Mouse (Mus musculus): ENCODE results near the gene Sap18b.
"Not testable (repeated sequence)": the region's sequence is repeated elsewhere in the genome, so short reads cannot be mapped to it uniquely, and the experiment has no call there.

Gene Sap18b

GRCm38 (mm10) chr8:95822096-95822495, 3.0 kb upstream of the Sap18b start:
- no peak for DNase-seq (ENCODE audit: low spot score)

GRCm38 (mm10) chr8:95822699-95823098, 2.4 kb upstream of the Sap18b start:
- DNase-seq (ENCODE audit: low spot score): no peak

- DNase-seq (ENCODE audit: low spot score): no peak
Measured at GRCm38 (mm10) chr8:95830144-95830543, 5.0 kb downstream of the Sap18b start.

- peak; percentile 86 for DNase-seq (ENCODE audit: low spot score)
Measured at GRCm38 (mm10) chr8:95832603-95833434, 7.7 kb downstream of the Sap18b start.

GRCm38 (mm10) chr8:95833435-95833984, 8.4 kb downstream of the Sap18b start:
- DNase-seq (ENCODE audit: low spot score): peak; percentile 97

GRCm38 (mm10) chr8:95835891-95836290, 10.7 kb downstream of the Sap18b start:
- DNase-seq (ENCODE audit: low spot score): no peak

GRCm38 (mm10) chr8:95837266-95837665, 12.1 kb downstream of the Sap18b start:
- no peak for DNase-seq (ENCODE audit: low spot score)

GRCm38 (mm10) chr8:95839289-95839688, 14.1 kb downstream of the Sap18b start:
- DNase-seq (ENCODE audit: low spot score): no peak

GRCm38 (mm10) chr8:95841436-95841835, 16.3 kb downstream of the Sap18b start:
- DNase-seq (ENCODE audit: low spot score): no peak

GRCm38 (mm10) chr8:95843968-95844367, 18.8 kb downstream of the Sap18b start:
- no peak for DNase-seq (ENCODE audit: low spot score)

GRCm38 (mm10) chr8:95845026-95845425, 19.9 kb downstream of the Sap18b start:
- no peak for DNase-seq (ENCODE audit: low spot score)

- DNase-seq (ENCODE audit: low spot score): no peak
Measured at GRCm38 (mm10) chr8:95848061-95848551, 23.0 kb downstream of the Sap18b start.

GRCm38 (mm10) chr8:95848734-95849464, 23.8 kb downstream of the Sap18b start:
- DNase-seq (ENCODE audit: low spot score): no peak

- DNase-seq (ENCODE audit: low spot score): no peak
Measured at GRCm38 (mm10) chr8:95850326-95850725, 25.2 kb downstream of the Sap18b start.

- peak; percentile 71 for DNase-seq (ENCODE audit: low spot score)
Measured at GRCm38 (mm10) chr8:95852290-95852689, 27.1 kb downstream of the Sap18b start.

GRCm38 (mm10) chr8:95853102-95853843, 28.1 kb downstream of the Sap18b start, which contains the start of gene Slc38a7:
Slc38a7 (minus strand) TSS chr8:95853539.
- DNase-seq (ENCODE audit: low spot score): peak; percentile 87

- DNase-seq (ENCODE audit: low spot score): no peak
Measured at GRCm38 (mm10) chr8:95854174-95854573, 29.0 kb downstream of the Sap18b start.

GRCm38 (mm10) chr8:95863761-95864440, 38.8 kb downstream of the Sap18b start:
- DNase-seq (ENCODE audit: low spot score): not testable (repeated sequence)

GRCm38 (mm10) chr8:95864851-95865250, 39.7 kb downstream of the Sap18b start:
- DNase-seq (ENCODE audit: low spot score): not testable (repeated sequence)

GRCm38 (mm10) chr8:95871690-95872089, 46.5 kb downstream of the Sap18b start:
- no peak for DNase-seq (ENCODE audit: low spot score)

- no peak for DNase-seq (ENCODE audit: low spot score)
Measured at GRCm38 (mm10) chr8:95875270-95875669, 50.1 kb downstream of the Sap18b start.
